Mouse (Mus musculus) heart, adult 2 months (tissue): ENCODE results near the gene Prr36.

Experiments used
- CTCF ChIP-seq: fragments of 200-600 bp; IDR thresholded peaks from 2 replicates; pipeline ENCODE4 v1.8.1; 2022; ENCODE audit warnings: antibody characterized with exemption, mild to moderate bottlenecking, moderate library complexity
- POLR2A ChIP-seq: fragments of 200-500 bp; IDR thresholded peaks from 2 replicates; pipeline ENCODE4 v1.6.1; 2011; ENCODE audit warnings: mild to moderate bottlenecking, low read depth, low read length, control low read depth; ENCODE audit not compliant: insufficient read depth

DNA sequence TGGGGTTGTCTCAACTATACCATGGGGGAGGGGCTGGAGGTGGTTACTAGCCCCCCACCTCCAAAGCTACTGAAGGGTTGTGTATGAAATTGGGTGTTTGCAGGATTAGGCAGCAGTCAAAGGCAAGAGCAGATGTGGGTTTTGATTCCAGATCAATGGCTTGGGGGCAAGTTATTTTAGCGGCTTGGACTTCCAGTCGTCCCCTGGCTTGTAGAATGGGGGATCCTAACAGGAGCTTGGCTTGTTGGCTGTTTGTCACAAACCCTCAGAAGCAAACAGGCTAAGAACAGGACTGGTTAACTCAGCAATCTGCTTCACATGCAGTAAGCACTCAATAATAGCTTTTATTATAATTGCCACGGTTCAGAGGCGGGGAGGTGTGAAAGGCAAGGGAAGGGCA is 40.1 kb upstream of the Prr36 start:
- TF ChIP-seq CTCF (no peak), POLR2A (no peak)
